Comparison of ENCODE assay signal across 27 mouse cellular contexts in genomic region chr10:42876172-42876571, GRCm38 (mm10).
"Had no signal": no experiment of that assay in that cellular context is flagged by ENCODE, and none has a peak within 500 bp of the region (broad histone marks: within the 10 kb centered on the region; RNA-seq: fewer than 3 reads in every experiment).

No protein-coding gene starts in this region.

- H3K27ac ChIP-seq: gastrocnemius, adult 2 months; heart, adult 2 months; heart, embryonic 13.5 days; heart, embryonic 15.5 days; hindbrain, embryonic 10.5 days; hindbrain, embryonic 12.5 days; hindbrain, embryonic 14.5 days; hindbrain, postnatal 0 days; layer of hippocampus, adult 2 months; limb, embryonic 13.5 days; limb, embryonic 15.5 days; liver, embryonic 12.5 days; liver, embryonic 14.5 days had no signal

- H3K4me2 ChIP-seq: heart, embryonic 11.5 days; heart, embryonic 13.5 days; heart, embryonic 15.5 days; hindbrain, embryonic 12.5 days; hindbrain, embryonic 14.5 days; limb, embryonic 13.5 days; limb, embryonic 15.5 days; liver, embryonic 12.5 days had no signal

- H3K4me3 ChIP-seq: gastrocnemius, adult 2 months; heart, adult 2 months; heart, embryonic 13.5 days; heart, embryonic 15.5 days; hindbrain, embryonic 10.5 days; hindbrain, embryonic 12.5 days; layer of hippocampus, adult 2 months; limb, embryonic 13.5 days; limb, embryonic 15.5 days; liver, embryonic 12.5 days had no signal

- H3K27me3 ChIP-seq: heart, embryonic 15.5 days; hindbrain, embryonic 12.5 days; limb, embryonic 13.5 days; limb, embryonic 15.5 days had no signal

- ATAC-seq: hindbrain, postnatal 0 days; intestine, embryonic 16.5 days; liver, embryonic 12.5 days had no signal

- H3K4me1 ChIP-seq: liver, embryonic 12.5 days had no signal

- H3K9ac ChIP-seq: heart, embryonic 13.5 days; heart, embryonic 15.5 days; hindbrain, embryonic 12.5 days; hindbrain, embryonic 14.5 days; limb, embryonic 13.5 days; limb, embryonic 15.5 days; liver, embryonic 12.5 days; liver, embryonic 14.5 days had no signal

- H3K36me3 ChIP-seq: heart, embryonic 13.5 days; heart, embryonic 15.5 days; hindbrain, embryonic 10.5 days; hindbrain, embryonic 12.5 days; limb, embryonic 13.5 days; limb, embryonic 15.5 days; liver, embryonic 12.5 days had no signal

- H3K9me3 ChIP-seq: heart, embryonic 13.5 days; heart, embryonic 15.5 days; hindbrain, embryonic 10.5 days; hindbrain, embryonic 12.5 days; limb, embryonic 13.5 days; limb, embryonic 15.5 days; liver, embryonic 12.5 days had no signal

- DNase-seq: gastrocnemius, adult 2 months; gastrocnemius, postnatal 10 days; gastrocnemius, postnatal 25 days; heart, adult 11 months; heart, postnatal 10 days; kidney, adult 11 months; kidney, adult 2 months; kidney, postnatal 10 days; kidney, postnatal 25 days; kidney, postnatal 4 days; layer of hippocampus, adult 9-11 months; layer of hippocampus, postnatal 36 days; left cerebral cortex, postnatal 4 days had no signal
